Mouse (Mus musculus) adrenal gland, postnatal 10 days (tissue): ENCODE measurements around the gene Sumo2. TPM values are rescaled to one million over a fixed set of nuclear protein-coding genes. Genes with fewer than 3 reads are reported as not detected.
A peak's percentile ranks its signal among the peaks of the same experiment; 100 is the strongest.
"Not testable (repeated sequence)": the region's sequence is repeated elsewhere in the genome, so short reads cannot be mapped to it uniquely, and the experiment has no call there.

Experiments
- DNase-seq: peaks from one replicate; pipeline ENCODE4 v3.0.0; 2021; ENCODE audit warnings: mixed read lengths
- total RNA-seq, 2 experiments: library from RNA; stranded (reverse); gene quantifications; 2 replicates each; pipeline ENCODE4 v1.2.3; 2021

The Sumo2 gene
- total RNA-seq, 2 experiments from 2014 or later: 255 to 272 TPM

DNA sequence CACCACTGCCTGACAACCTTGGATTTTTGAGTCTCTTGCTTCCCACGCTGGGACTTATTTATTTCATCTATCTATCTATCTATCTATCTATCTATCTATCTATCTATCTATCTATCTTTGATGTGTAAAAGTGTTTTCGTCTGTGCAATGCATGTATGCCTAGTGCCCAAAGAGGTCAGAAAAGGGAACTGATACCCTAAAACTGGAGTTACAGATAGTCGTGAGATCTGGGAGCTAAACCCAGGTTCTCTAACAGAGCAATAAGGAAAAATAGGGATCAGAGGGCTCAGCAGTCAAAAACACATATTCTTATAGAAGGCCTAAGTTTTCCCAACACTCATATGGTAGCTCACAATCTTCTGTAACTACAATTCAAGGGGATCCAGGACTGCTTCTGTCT, 16.5 kb downstream of the Sumo2 start:
- DNase-seq: no peak

GRCm38 (mm10) chr11:115518693-115519092, 17.4 kb downstream of the Sumo2 start:
- DNase-seq: no peak

- DNase-seq: no peak
Observed at GRCm38 (mm10) chr11:115516942-115517341, 19.1 kb downstream of the Sumo2 start.

DNA sequence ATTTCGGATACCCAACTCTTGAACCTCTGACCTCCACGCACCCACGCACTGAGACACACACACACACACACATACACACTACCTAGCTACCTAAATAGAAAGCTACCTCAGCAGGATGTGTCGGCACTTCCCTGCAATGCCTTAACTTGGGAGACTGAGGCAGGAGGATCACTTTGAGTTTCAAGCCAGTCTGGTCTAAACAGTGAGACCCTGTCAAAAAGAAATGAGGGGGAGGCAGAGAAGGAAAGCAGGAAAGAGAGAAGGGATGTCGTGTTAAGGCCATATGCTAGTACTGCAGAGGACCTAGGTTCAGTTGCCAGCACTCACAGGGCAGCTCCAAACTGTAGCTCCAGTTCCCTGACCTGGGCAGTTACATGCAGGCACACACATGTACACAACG, 21.1 kb downstream of the Sumo2 start:
- DNase-seq: no peak

GRCm38 (mm10) chr11:115514238-115514663, 21.8 kb downstream of the Sumo2 start, which contains the start of gene Jpt1:
TSS of gene Jpt1 (minus strand) at chr11:115514387.
- DNase-seq: peak; percentile 97

GRCm38 (mm10) chr11:115513271-115514237, 22.5 kb downstream of the Sumo2 start:
- DNase-seq: peak; percentile 69

- no peak for DNase-seq
Observed at GRCm38 (mm10) chr11:115512407-115513183, 23.5 kb downstream of the Sumo2 start.

- DNase-seq: no peak
Observed at GRCm38 (mm10) chr11:115512004-115512403, 24.1 kb downstream of the Sumo2 start.

DNA sequence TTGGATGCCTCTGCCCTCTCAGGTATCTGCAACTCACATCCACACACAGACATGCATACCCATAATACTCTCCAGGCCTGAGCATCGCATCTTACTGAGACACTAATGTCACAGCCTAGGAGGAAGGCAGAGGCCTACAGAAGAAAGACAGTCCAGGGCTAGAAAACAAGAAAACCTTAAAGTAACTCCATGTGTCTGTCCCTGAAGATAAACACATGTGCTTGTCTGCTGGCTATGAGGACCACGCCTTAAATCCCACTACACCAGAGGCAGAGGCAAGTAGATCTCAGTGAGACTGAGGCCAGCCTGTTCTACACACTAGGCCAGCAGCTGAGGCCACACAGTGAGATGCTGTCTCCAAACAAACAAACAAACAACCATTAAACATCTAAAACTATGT, 25.0 kb downstream of the Sumo2 start:
- DNase-seq: no peak

DNA sequence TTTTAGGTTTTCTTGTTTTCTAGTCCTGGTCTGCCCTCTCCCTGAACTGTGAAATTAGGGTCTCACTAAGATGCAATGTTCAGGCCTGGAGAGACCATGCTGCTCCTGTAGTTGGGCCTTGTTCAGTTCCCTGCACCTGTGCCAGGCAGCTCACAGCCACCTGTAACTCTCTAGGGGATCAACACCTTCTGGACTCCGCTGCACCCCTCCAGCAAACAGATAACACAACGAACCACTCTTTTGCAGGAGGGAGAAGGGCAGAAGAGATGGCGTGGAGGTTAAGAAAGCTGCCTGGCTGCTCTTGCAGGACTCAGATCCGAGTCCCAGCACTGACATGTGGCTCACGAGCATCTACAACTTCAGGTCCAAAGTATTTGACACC, 25.6 kb downstream of the Sumo2 start:
- DNase-seq: no peak

DNA sequence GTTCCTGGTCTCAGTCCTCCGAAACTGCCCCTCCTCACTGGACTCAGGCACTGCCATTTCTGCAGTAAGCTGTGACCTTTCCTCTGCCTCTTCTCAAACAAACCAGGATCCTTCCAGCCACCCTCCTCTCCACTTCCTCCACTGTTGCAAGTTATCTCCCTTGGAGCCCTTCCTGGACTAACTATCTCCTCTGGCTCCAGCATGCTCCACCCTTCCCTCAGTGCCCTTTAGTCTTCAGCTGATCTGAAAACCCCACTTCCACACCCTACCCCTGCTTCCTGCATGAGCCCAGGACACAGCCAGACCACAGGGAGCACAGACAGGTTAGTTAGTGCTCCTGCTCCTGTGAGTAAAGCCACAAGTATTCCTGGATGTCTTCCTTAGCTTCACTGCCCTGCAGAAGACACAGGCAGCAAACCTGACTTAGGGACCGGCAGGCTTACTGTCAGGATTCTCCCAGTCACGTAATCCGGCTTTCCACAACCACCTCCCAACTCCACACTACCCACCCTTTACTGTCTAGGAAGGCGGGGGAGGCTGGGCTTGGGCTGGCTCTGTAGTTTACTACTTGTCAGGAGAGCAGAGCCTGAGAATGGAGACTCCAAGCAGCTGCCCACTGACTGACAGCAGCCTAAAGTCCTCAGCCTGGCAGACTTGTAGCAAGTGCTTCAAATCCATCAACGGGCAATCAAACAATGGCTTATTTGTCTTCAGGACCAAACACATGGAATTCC, 26.1 kb downstream of the Sumo2 start:
- DNase-seq: no peak

GRCm38 (mm10) chr11:115508061-115508460, 28.0 kb downstream of the Sumo2 start:
- DNase-seq: no peak

- no peak for DNase-seq
Observed at GRCm38 (mm10) chr11:115506586-115506985, 29.5 kb downstream of the Sumo2 start.

- no peak for DNase-seq
Observed at GRCm38 (mm10) chr11:115502636-115503035, 33.4 kb downstream of the Sumo2 start.

GRCm38 (mm10) chr11:115496559-115496958, 39.5 kb downstream of the Sumo2 start:
- not testable (repeated sequence) for DNase-seq

DNA sequence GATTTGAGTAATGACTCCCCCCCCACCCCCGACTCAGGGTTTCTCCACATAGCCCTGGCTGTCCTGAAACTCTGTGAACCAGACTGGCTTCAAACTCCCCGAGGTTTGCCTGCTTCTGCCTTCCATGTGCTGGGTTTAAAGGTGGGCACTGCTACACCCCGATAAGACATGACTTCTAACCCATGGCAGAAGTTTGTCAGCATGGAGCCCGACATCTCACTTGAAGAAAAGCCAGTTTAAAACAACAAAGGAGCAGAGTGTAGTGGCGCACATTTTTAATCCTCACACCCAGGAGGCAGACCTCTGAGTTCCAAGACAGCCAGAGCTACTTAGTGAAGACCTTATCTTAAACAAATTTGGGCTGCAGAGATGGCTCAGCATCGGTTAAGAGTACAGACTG, 43.7 kb downstream of the Sumo2 start:
- no peak for DNase-seq

GRCm38 (mm10) chr11:115491356-115492083, 44.6 kb downstream of the Sumo2 start, which contains the start of gene Nt5c:
TSS of gene Nt5c (minus strand) at chr11:115491862.
- peak; percentile 89 for DNase-seq

DNA sequence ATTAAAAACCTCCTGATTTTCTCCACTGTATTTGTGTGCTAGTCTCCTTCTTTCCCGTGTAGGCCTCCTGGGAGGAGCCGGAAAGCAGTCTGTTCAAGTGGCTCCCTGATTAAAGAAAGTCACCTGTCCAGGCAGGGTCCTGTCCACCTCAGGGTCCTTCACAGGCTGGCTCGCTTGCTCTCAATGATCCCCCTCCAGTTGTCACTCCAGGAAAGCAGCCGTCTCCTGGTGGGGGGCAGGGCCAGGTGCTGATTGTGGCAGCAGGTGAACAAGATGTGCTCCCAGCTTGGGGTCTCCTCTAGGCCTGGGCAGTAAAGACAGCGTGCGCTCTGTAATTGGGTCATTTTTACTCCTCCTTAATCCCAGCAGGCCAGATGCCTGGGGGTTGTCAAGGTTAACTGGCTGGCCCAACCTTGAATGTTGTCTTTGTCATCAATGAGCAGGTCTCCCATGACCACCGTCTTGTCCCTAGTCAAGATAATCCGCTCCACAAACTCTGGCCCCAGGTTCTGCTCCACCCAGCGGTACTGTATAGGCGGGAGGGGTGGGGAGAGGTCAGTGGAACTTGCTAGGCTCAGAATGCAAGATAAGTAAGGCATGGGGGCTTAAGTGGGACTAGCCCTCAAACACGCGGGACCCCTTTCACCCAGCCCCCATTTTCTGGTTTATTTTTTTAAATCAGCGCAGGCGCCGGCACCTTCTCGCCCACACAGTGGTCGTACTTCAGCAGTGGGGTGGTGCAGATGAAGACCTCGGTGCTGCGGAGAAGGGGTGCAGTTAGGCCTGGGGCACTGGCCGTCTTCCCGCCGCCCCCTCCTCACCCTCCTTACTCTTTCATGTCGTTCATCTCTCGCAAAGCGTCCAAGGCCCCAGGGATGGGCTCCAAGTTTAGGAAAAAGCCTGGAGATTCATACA, 45.4 kb downstream of the Sumo2 start:
- DNase-seq: peak; percentile 45

DNA sequence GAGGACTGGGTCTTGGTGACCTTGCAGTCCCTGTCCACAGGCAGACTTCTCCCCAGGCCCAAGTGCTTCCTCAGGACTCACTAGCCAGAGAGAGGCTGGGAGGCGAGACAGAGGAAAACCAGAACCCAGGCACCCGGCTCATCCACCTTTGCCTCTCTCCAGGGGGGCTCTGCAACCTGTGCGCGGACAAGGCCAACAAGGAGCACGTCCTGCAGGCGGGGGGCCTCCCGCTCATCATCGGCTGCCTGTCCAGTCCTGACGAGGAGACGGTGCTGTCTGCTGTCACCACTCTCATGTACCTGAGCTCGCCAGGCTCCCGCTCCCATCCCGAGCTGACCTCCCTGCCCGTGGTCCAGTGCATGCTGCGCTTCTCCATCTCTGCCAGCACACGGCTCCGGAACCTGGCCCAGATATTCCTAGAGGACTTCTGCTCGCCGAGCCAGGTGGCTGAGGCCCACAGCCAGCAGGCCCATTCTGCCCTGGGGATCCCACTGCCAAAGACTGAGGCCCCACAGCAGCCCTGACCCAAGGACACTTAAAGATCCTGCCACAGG, 47.4 kb downstream of the Sumo2 start:
- DNase-seq: no peak

DNA sequence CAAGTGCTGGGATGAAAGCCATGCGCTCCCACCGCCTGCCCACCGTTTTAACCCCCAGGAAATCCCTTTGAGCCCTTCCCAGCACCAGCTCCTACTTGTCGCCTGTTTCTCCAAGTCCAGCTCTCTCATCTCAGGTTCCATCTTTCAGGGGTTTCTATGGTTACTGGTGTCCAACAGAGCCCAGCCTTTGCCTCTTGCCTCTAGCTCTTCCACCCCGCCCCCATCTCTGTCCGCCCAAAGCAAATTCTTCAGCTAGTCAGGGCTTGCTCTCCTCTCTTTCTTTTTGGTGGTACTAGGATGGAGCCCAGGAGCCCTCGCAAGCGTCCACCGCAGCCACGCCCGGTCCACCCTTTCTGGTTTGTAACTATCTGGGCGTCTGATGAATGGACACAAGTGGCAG, 50.9 kb downstream of the Sumo2 start:
- DNase-seq: no peak
